Mouse (Mus musculus) stomach, postnatal 0 days (tissue): ENCODE data around the gene Ap3d1.

Source experiments
- CTCF ChIP-seq: IDR thresholded peaks from 2 replicates; pipeline ENCODE4 v1.5.1; 2016; ENCODE audit warnings: antibody characterized with exemption, low read depth, mild to moderate bottlenecking, moderate library complexity
- EP300 ChIP-seq: optimal IDR thresholded peaks from 2 replicates; pipeline ENCODE3; 2016; ENCODE audit warnings: antibody characterized with exemption

DNA sequence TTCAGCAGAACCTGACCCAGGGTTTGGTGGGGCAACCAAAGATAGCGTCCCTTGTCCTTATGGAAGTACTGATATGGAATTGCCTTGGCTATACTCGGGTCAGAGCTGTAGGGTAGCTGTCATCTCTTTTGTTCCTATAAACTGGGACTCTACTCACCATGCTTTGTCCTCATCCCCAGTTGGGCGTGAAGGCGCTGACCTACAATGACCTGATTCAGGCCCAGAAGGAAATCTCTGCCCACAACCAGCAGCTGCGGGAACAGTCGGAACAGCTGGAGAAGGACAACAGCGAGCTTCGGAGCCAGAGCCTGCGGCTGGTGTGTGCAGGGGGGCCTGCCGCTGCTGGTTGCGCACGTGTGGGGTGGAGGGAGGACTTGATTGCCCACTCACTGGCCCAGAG lies 42.8 kb upstream of the Ap3d1 start:
- TF ChIP-seq CTCF, result no peak
- TF ChIP-seq EP300, result no peak
